Mouse (Mus musculus) testis, adult 2 months (tissue): ENCODE measurements around the gene Lpin1.

ENCODE experiments used
- CTCF ChIP-seq: fragments of 200-500 bp; IDR thresholded peaks from 2 replicates; pipeline ENCODE4 v1.5.1; 2012; ENCODE audit warnings: low read depth, mild to moderate bottlenecking, inconsistent platforms, low read length, moderate library complexity; ENCODE audit not compliant: control insufficient read depth, insufficient read depth, insufficient replicate concordance
- POLR2A ChIP-seq: fragments of 200-500 bp; IDR thresholded peaks from 2 replicates; pipeline ENCODE4 v1.6.1; 2012; ENCODE audit warnings: low read depth, mild to moderate bottlenecking, inconsistent platforms, low read length, moderate library complexity; ENCODE audit not compliant: control insufficient read depth

- TF ChIP-seq POLR2A: no peak
- TF ChIP-seq CTCF: peak; percentile 24; the same call in 1 of the 2 replicates
These were observed 42.3 kb downstream of the Lpin1 start for GRCm38 (mm10) chr12:16568496-16568895.
